ENCODE assay signal across 9 mouse cellular contexts in the genomic region with DNA sequence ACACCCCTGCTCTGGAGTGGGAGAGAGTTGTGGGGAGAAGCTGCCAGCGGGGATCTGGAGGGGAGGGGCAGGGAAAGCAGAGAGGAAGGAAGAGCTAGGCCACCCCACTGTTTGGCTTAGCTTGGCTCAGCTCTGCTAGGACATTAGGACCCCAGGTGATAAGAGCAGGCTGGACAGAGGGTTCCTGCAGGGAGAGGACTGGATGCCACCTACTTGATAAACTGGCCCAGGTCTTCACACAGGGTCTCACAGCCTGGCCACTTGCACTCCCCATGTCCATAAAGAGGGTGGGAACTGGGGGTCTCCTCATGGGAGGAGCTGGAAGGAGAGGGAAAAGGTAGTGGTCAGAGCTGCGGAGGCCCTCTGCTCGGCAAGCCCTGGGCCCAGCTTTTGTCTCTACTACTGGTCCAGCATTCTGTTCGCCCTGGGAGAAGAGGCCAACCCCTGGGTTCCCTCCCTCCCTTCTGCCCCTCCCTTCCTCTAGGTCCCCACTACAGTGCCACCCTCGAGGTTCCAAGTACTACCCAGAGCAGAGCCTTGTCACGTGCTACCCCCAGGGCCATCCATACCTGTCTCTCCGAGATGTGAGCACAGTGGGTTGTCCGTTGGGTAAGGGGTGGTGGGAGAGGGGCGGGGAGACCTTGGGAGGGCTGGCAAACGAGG. TPM values are rescaled to one million over a fixed set of nuclear protein-coding genes. Genes with fewer than 3 reads are reported as not detected.
A peak's percentile ranks its signal among the peaks of the same experiment; 100 is the strongest.
DNase-seq lines count a peak whose midpoint lies in the region; ATAC-seq and TF ChIP-seq lines count a peak whose summit lies in the region.
"Had no signal": no experiment of that assay in that cellular context is flagged by ENCODE, and none has a peak within 500 bp of the region (broad histone marks: within the 10 kb centered on the region; RNA-seq: fewer than 3 reads in every experiment).

No protein-coding gene starts in this region.

- DNase-seq in cerebellum, adult 2 months, result peak in 1 of 2 experiments; percentile 25
- no peak for DNase-seq in cerebellum, adult 11 months
- no peak for DNase-seq in lung, postnatal 36 days
- DNase-seq in limb, embryonic 10.5 days (ENCODE audit: low spot score), result no peak
- DNase-seq in layer of hippocampus, adult 9-10 months (ENCODE audit: low spot score), result no peak
- DNase-seq in right cerebral cortex, postnatal 36 days (ENCODE audit: low spot score in 2 of 2), result no peak
- DNase-seq: cerebellum, adult 8-10 months had no signal

- H3K4me1 ChIP-seq in cerebellum, adult 2 months (ENCODE audit: control insufficient read depth, insufficient read depth, low read length), result peaks cover 7% of the 10 kb centered on the region
- peaks cover 59% of the 10 kb centered on the region for H3K4me1 ChIP-seq in lung, embryonic 15.5 days
- H3K4me1 ChIP-seq in limb, embryonic 10.5 days, result peaks cover 96% of the 10 kb centered on the region
- H3K4me1 ChIP-seq in olfactory bulb, adult 2 months (ENCODE audit: control insufficient read depth, insufficient read depth, low read length), result peaks cover 49% of the 10 kb centered on the region

- H3K4me3 ChIP-seq in cerebellum, adult 2 months (replicated peaks; ENCODE audit: insufficient read depth, low read depth, low read length), result peak overlapping the region; percentile 40
- no peak overlapping the region for H3K4me3 ChIP-seq in lung, embryonic 15.5 days
- H3K4me3 ChIP-seq in limb, embryonic 10.5 days, result peak overlapping the region; percentile 29; the same call in 1 of the 2 replicates
- peak overlapping the region; percentile 51 for H3K4me3 ChIP-seq in olfactory bulb, adult 2 months (ENCODE audit: insufficient read depth, low read depth, low read length)

- H3K27me3 ChIP-seq in cerebellum, adult 2 months (ENCODE audit: control insufficient read depth, insufficient read depth, low read length), result no peaks in the 10 kb centered on the region
- H3K27me3 ChIP-seq in lung, embryonic 15.5 days, result no peaks in the 10 kb centered on the region
- peaks cover 41% of the 10 kb centered on the region for H3K27me3 ChIP-seq in limb, embryonic 10.5 days (ENCODE audit: low read depth, poor library complexity, severe bottlenecking)

- H3K9me3 ChIP-seq in lung, embryonic 15.5 days, result no peaks in the 10 kb centered on the region
- H3K9me3 ChIP-seq in limb, embryonic 10.5 days (replicated peaks), result no peaks in the 10 kb centered on the region

- no peak overlapping the region for H3K4me2 ChIP-seq in lung, embryonic 15.5 days

- WGBS in cerebellum, adult 2 months, result 22% methylated on average over 10 of the region's 10 CpGs
- 44% methylated on average over 10 of the region's 10 CpGs for WGBS in lung, embryonic 15.5 days
- 22% methylated on average over 10 of the region's 10 CpGs for WGBS in limb, embryonic 10.5 days
- 33% methylated on average over 10 of the region's 10 CpGs for WGBS in olfactory bulb, adult 2 months

- no peak overlapping the region for H3K9ac ChIP-seq in lung, embryonic 15.5 days

- peak; percentile 21 for ATAC-seq in lung, embryonic 15.5 days (ENCODE audit: borderline replicate concordance, extremely low read depth, low FRiP score, low TSS enrichment)

- H3K36me3 ChIP-seq in lung, embryonic 15.5 days, result peaks cover 37% of the 10 kb centered on the region
- peaks cover 98% of the 10 kb centered on the region for H3K36me3 ChIP-seq in limb, embryonic 10.5 days

- no peak for TF ChIP-seq POLR2A in cerebellum, adult 2 months (IDR thresholded peaks at IDR 0.05; ENCODE audit: borderline replicate concordance, insufficient read depth, low read length)
- TF ChIP-seq POLR2A in olfactory bulb, adult 2 months (IDR thresholded peaks at IDR 0.05; ENCODE audit: insufficient read depth, low read depth, low read length), result no peak

- H3K27ac ChIP-seq in cerebellum, adult 2 months (ENCODE audit: insufficient read depth, low read length), result no peak overlapping the region
- H3K27ac ChIP-seq in lung, embryonic 15.5 days, result peak overlapping the region; percentile 60; the same call in 1 of the 2 replicates
- H3K27ac ChIP-seq in limb, embryonic 10.5 days, result peak overlapping the region; percentile 77
- H3K27ac ChIP-seq in olfactory bulb, adult 2 months (ENCODE audit: insufficient read depth, low read depth, low read length), result no peak overlapping the region

- TF ChIP-seq CTCF in cerebellum, adult 2 months (IDR thresholded peaks at IDR 0.05; ENCODE audit: borderline replicate concordance, insufficient read depth, low read depth, low read length), result no peak
- no peak for TF ChIP-seq CTCF in olfactory bulb, adult 2 months (IDR thresholded peaks at IDR 0.05; ENCODE audit: insufficient read depth, low read depth, low read length)

RNA-seq across cellular contexts. Expression of gene Mdfi, which starts 43.4 kb away (rescaled TPM):
- polyA plus RNA-seq in cerebellum, adult 2 months (2012; rRNA removed), result 24.1 and 32.5 TPM in 2 replicates
- polyA plus RNA-seq in lung, embryonic 15.5 days (2015; fragmentation: Nextera tagmentation; extraction: Ambion mirVana), result 19.3 and 20.6 TPM in 2 replicates
- polyA plus RNA-seq in limb, embryonic 10.5 days (2016; fragmentation: Nextera tagmentation; extraction: Ambion mirVana), result 18.9 and 21.6 TPM in 2 replicates
- not detected in 2 replicates for polyA plus RNA-seq in olfactory bulb, adult 2 months (2012; ENCODE audit: insufficient read depth, insufficient read length, low replicate concordance, missing spikeins)

RNA-seq across cellular contexts. Expression of gene Foxp4, which starts 46.6 kb away (rescaled TPM):
- 52.4 and 55.4 TPM in 2 replicates for polyA plus RNA-seq in cerebellum, adult 2 months (2012; rRNA removed)
- 23.7 and 24.1 TPM in 2 replicates for polyA plus RNA-seq in lung, embryonic 15.5 days (2015; fragmentation: Nextera tagmentation; extraction: Ambion mirVana)
- polyA plus RNA-seq in limb, embryonic 10.5 days (2016; fragmentation: Nextera tagmentation; extraction: Ambion mirVana), result 23.2 and 27.2 TPM in 2 replicates
- polyA plus RNA-seq in olfactory bulb, adult 2 months (2012; ENCODE audit: insufficient read depth, insufficient read length, low replicate concordance, missing spikeins), result not detected in 2 replicates

Comparison
In these comparisons a context has a peak if more than half of its experiments do, and no peak if none do; other contexts are left out.
1. H3K27ac ChIP-seq: peak in lung, embryonic 15.5 days (single experiment) and limb, embryonic 10.5 days (single experiment); none in cerebellum, adult 2 months (single experiment) and olfactory bulb, adult 2 months (single experiment).
2. RNA of gene Mdfi, which starts 43.4 kb away (polyA plus RNA-seq): 24.1 to 32.5 TPM in cerebellum, adult 2 months, 18.9 to 21.6 TPM in limb, embryonic 10.5 days and 19.3 to 20.6 TPM in lung, embryonic 15.5 days; not detected in olfactory bulb, adult 2 months; every median in the first group is over 10 times any median in the second.
3. RNA of gene Foxp4, which starts 46.6 kb away (polyA plus RNA-seq): 52.4 to 55.4 TPM in cerebellum, adult 2 months, 23.2 to 27.2 TPM in limb, embryonic 10.5 days and 23.7 to 24.1 TPM in lung, embryonic 15.5 days; not detected in olfactory bulb, adult 2 months; every median in the first group is over 10 times any median in the second.